Mouse (Mus musculus) spleen, adult 2 months (tissue): Measurements from ENCODE around the gene Asgr1. TPM values are rescaled to one million over a fixed set of nuclear protein-coding genes. Genes with fewer than 3 reads are reported as not detected.

Experiments
- DNase-seq, 2 experiments: peaks; one replicate each; pipeline versions ENCODE4 v3.0.0 to v3.0.0-alpha.2; 2012 to 2021; ENCODE audit warnings: low spot score in 2 of 2, low read depth in 1 of 2
- H3K27ac ChIP-seq: fragments of 200-500 bp; 2 replicates; pipeline ENCODE4 v1.5.1; 2012; ENCODE audit warnings: low read length, inconsistent platforms; ENCODE audit not compliant: insufficient read depth
- H3K27me3 ChIP-seq: fragments of 200-500 bp; 2 replicates; pipeline ENCODE4 v1.6.1; 2012; ENCODE audit warnings: mild to moderate bottlenecking, moderate library complexity, low read length, inconsistent platforms; ENCODE audit not compliant: control insufficient read depth, insufficient read depth
- H3K36me3 ChIP-seq: fragments of 200-500 bp; 2 replicates; pipeline ENCODE4 v1.6.1; 2012; ENCODE audit warnings: mild to moderate bottlenecking, low read length, inconsistent platforms; ENCODE audit not compliant: control insufficient read depth, insufficient read depth
- H3K4me1 ChIP-seq: fragments of 200-500 bp; 2 replicates; pipeline ENCODE4 v1.6.1; 2011; ENCODE audit warnings: inconsistent platforms; ENCODE audit not compliant: control insufficient read depth, insufficient read depth, insufficient read length
- H3K4me3 ChIP-seq: fragments of 200-500 bp; 2 replicates; pipeline ENCODE4 v1.5.1; 2011; ENCODE audit warnings: mild to moderate bottlenecking, inconsistent platforms; ENCODE audit not compliant: insufficient read depth, insufficient read length; ENCODE audit errors: extremely low read depth
- CTCF ChIP-seq: fragments of 200-500 bp; IDR thresholded peaks from 2 replicates; pipeline ENCODE4 v1.5.1; 2011; ENCODE audit warnings: mild to moderate bottlenecking, inconsistent platforms; ENCODE audit not compliant: insufficient read depth, insufficient read length, insufficient replicate concordance; ENCODE audit errors: extremely low read depth
- POLR2A ChIP-seq: fragments of 200-500 bp; IDR thresholded peaks from 2 replicates; pipeline ENCODE4 v1.6.1; 2011; ENCODE audit warnings: low read depth, low read length, inconsistent platforms
- WGBS: fragments of 180-500 bp; shearing (Covaris S2); methylation state at CpG from one replicate; pipeline ENCODE4 v1.1.7; 2018; 5-methylcytosine and 5-hydroxymethylcytosine counted together
- polyA plus RNA-seq: library from polyadenylated mRNA; depleted of rRNA; stranded (reverse); fragments of >200 nt; gene quantifications from 2 replicates; pipeline ENCODE4 v1.2.3, GENCODE M21; 2012

The Asgr1 gene
- polyA plus RNA-seq, 1 experiment, result not detected

GRCm38 (mm10) chr11:70074379-70075071 lies 20.6 kb downstream of the Asgr1 start:
- H3K27ac ChIP-seq, result no peak overlapping the region
- no peaks in the 10 kb centered on the region for H3K36me3 ChIP-seq
- H3K27me3 ChIP-seq, result no peaks in the 10 kb centered on the region
- TF ChIP-seq CTCF (peak; percentile 83; the same call in 1 of the 2 replicates), POLR2A (no peak)
- 41% methylated on average over 17 of the region's 17 CpGs for WGBS
- no peaks in the 10 kb centered on the region for H3K4me1 ChIP-seq
- peak in 1 of 2 experiments; percentile 54 for DNase-seq
- H3K4me3 ChIP-seq, result no peak overlapping the region

DNA sequence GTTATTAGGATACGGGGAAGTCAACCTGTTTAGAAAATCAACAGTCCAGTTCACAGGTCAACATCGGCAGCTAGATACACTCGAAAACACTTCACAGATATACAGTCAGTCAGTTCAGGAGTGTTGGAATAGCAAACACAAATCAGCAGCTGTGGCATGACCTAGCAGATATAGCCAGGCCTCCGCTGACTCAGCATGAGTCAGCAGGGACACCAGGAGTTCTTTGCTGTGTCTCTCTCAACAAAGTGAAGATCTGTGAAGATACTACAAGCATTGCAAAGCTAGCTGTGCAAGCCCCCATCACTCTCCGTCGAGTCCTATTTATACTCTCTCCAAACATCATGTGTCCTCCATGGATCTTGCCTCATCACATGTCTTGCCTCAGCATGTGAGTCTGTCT lies 21.7 kb downstream of the Asgr1 start:
- Histone ChIP-seq H3K4me3 (no peak overlapping the region), H3K36me3 (no peaks in the 10 kb centered on the region), H3K4me1 (peaks cover 3% of the 10 kb centered on the region; the same call in 1 of the 2 replicates), H3K27ac (no peak overlapping the region), H3K27me3 (no peaks in the 10 kb centered on the region)
- no peak for DNase-seq
- TF ChIP-seq POLR2A, result no peak
- TF ChIP-seq CTCF, result no peak
- WGBS, result 77% methylated on average over 6 of the region's 6 CpGs

DNA sequence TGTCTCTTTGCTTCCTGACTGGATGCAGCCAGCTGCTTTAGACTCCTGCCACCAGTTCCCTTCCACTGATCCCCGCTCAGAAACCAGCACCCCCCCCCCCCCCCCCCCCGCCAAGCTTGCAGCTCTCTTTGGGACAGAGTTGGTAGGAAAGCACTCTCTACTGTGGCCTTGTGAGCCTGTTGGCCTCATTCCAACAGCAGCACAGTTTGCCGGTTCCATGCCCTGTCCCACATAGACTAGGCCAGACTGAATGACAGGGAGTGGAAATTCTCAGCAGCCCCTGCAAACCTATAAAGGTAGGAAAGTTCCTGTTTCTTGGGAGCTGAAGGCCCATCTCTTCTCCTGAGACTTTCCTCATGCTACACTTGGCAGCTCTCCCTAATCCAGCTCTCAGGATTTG lies 23.6 kb downstream of the Asgr1 start:
- WGBS, result 70% methylated on average over 3 of the region's 3 CpGs
- no peak for TF ChIP-seq POLR2A
- no peak for TF ChIP-seq CTCF
- no peak for DNase-seq
- Histone ChIP-seq H3K27ac (no peak overlapping the region), H3K4me3 (no peak overlapping the region), H3K27me3 (no peaks in the 10 kb centered on the region), H3K36me3 (no peaks in the 10 kb centered on the region), H3K4me1 (peaks cover 3% of the 10 kb centered on the region; the same call in 1 of the 2 replicates)

GRCm38 (mm10) chr11:70079175-70079574 lies 25.3 kb downstream of the Asgr1 start:
- Histone ChIP-seq H3K27me3 (no peaks in the 10 kb centered on the region), H3K4me1 (peaks cover 3% of the 10 kb centered on the region; the same call in 1 of the 2 replicates), H3K27ac (no peak overlapping the region), H3K4me3 (no peak overlapping the region), H3K36me3 (no peaks in the 10 kb centered on the region)
- TF ChIP-seq POLR2A (no peak), CTCF (no peak)
- WGBS, result 71% methylated on average over 6 of the region's 6 CpGs
- no peak for DNase-seq

- peaks cover 3% of the 10 kb centered on the region; the same call in 1 of the 2 replicates for H3K4me1 ChIP-seq
- no peaks in the 10 kb centered on the region for H3K27me3 ChIP-seq
- peak; percentile 30 to 53 for DNase-seq
- TF ChIP-seq CTCF (no peak), POLR2A (no peak)
- H3K4me3 ChIP-seq, result no peak overlapping the region
- no peaks in the 10 kb centered on the region for H3K36me3 ChIP-seq
- H3K27ac ChIP-seq, result no peak overlapping the region
- 10% methylated on average over 7 of the region's 7 CpGs for WGBS
These were observed 26.0 kb downstream of the Asgr1 start for GRCm38 (mm10) chr11:70079928-70080327.

DNA sequence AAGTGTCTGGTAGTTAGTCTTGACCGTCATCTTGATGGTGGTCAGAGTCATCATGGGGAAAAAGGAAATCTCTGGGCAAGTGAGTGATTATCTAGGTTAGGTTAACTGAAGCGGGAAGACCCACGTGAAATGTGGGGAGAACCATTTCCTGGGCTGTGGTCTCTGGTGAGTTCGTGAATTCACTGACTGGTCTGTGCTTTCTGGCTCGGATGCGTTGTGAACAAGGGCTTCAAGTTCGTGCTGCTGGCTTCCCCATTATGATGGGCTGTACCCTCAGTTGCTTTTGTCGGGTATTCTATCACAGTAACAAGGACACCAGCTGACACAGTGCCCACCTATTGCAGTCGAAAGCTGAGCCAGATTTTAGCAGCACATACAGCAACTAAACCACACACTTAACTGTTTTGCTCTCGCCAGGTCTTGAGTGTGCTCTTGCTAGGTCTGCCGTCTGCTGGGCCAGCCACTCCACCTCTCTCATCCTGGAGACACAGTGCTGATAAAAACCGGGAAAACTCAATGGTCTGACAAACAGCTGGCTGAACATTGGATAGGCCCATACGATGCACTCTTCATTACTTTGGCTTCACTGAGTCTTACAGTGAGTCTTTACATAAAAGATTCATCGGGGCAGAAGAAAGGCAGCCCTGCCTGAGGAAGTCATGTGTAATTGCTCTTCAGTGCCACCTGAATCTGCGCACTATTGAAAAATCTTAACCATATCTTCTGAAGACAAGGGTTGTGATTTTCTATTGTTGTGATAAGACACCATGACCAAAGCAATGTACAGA lies 27.1 kb downstream of the Asgr1 start:
- no peak for DNase-seq
- Histone ChIP-seq H3K27ac (no peak overlapping the region), H3K36me3 (no peaks in the 10 kb centered on the region), H3K4me1 (peaks cover 3% of the 10 kb centered on the region; the same call in 1 of the 2 replicates), H3K4me3 (no peak overlapping the region), H3K27me3 (no peaks in the 10 kb centered on the region)
- 34% methylated on average over 15 of the region's 15 CpGs for WGBS
- no peak for TF ChIP-seq POLR2A
- TF ChIP-seq CTCF, result no peak
